Mouse (Mus musculus) heart, postnatal 10 days (tissue): ENCODE data around the gene F2r. TPM values are rescaled to one million over a fixed set of nuclear protein-coding genes. Genes with fewer than 3 reads are reported as not detected.

Experiments
- DNase-seq, 2 experiments: peaks; one replicate each; pipeline ENCODE4 v3.0.0; 2021
- intact Hi-C: fragments of 180-260 bp; cut with DNase I; formaldehyde crosslinking; loops from one replicate; pipeline ENCODE4 v1.15.1; 2025
- total RNA-seq, 2 experiments: library from RNA; stranded (reverse); gene quantifications; 2 replicates each; pipeline ENCODE4 v1.2.3; 2021

The F2r gene
- total RNA-seq, 2 experiments from 2014 or later, result 49.6 to 50.1 TPM

DNA sequence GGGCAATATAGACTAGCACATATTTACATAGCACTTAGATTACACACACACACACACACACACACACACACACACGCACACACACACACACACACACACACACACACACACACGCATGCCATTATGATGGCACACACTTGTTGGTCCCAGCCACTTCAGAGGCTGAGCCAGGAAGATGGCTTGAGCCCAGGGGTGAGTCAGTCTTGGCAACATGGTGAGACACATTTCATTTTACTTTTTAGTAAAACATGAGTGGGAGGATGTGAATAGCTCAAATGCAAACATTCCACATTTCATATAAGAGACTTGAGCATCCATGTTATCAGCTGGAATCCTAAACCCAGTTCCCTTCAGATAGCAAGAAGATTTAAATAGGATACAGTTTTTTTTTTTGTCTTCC is 15.1 kb upstream of the F2r start:
- DNase-seq, result peak; percentile 50 to 55
- intact Hi-C loops, result no loop called here

DNA sequence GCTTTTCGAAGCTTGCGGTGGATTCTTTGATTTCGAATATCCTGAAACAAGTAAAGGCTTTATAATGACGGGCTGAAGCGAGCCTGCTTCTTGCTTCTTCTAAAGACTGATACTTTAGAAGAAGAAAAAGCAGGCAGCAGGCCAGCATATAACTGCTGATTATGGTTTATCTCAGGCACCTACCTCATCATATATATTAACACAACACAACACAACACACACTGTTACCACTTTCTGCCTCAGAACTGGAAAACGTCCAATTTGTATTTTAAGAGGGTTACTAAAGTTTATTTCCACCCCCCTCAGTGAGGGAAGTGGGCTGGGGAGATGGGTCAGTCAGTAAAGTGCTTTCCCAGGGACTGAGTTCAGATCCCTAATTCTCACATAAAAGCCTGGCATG is 13.9 kb upstream of the F2r start:
- DNase-seq, result no peak
- intact Hi-C loops, result no loop called here

DNA sequence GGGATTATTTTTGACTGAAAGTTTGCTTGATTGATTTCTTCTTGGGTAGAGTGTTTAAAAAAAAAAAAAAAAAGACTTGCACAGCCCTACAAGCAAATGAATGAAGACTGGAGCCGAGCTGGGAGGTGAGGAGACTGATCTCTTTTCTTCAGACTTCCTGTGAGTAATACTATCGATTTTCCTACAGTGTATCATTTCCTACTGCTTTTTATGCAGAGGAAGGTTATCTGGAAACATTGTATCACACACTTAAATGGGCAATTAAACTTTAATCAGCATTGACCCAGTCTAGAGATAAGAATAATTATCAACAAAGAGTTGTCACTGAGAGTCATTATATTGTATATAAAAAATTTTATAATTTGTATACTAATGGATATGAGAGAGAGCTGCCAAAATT is 12.5 kb upstream of the F2r start:
- intact Hi-C loops, result no loop called here
- DNase-seq, result no peak

DNA sequence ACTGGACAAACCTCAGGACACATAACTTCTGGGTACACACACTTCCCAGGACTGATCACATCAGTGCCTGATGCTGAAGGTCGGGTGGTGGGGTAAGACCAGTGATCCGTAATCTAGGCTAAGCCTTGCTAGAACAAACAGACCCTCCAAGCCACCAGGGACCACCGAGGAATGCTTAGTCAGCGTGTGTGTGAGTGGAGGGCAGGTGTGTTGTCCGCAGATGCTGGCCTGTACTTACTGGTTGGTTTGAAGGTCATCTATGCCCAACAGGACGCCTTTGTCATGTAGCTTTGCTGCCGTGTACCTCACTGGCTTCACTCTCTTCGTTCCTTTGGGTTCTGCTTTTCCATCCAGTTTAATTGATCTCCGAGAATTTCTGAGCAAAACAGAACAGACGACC is 11.5 kb upstream of the F2r start:
- intact Hi-C loops, result no loop called here
- no peak for DNase-seq

DNA sequence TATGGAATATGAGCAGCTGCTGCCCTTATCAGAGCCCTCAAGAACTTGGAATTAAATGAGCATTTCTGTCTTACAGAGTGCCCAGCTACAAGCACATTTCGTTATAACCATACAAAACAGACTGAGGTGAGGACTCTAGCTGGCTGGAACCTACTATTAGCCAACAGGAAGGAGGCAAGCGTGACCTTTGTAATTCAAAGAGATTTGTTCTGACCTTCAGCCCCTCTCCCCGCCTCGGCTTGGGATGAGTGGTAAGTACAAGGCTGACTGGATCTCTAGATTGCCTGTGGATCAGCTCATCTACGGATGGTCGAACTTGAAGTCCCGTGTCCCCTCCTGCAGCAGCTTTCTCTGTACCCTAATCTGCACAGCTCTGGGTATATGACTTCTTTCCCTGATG is 8.4 kb upstream of the F2r start:
- intact Hi-C loops, result no loop called here
- no peak for DNase-seq

DNA sequence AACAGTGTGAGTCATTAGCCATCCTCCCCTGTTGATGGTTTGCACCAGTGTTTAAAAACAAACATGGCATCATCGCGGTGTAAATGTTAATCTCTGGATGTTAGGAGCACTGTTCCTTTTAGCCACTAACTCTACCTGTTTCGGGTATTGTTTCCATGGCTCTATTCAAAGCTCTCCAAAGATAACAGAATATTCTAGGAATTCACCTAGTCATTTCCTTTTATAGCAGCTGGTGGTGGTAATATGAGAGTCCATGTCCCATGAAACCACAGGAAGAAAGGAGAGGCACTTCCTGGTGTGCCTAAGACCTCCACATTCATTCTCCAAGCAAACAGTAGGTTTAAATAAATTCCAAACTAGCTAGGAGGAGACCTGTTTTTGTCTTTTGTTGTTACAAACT is 4.8 kb upstream of the F2r start:
- DNase-seq, result no peak
- intact Hi-C loops, result no loop called here

DNA sequence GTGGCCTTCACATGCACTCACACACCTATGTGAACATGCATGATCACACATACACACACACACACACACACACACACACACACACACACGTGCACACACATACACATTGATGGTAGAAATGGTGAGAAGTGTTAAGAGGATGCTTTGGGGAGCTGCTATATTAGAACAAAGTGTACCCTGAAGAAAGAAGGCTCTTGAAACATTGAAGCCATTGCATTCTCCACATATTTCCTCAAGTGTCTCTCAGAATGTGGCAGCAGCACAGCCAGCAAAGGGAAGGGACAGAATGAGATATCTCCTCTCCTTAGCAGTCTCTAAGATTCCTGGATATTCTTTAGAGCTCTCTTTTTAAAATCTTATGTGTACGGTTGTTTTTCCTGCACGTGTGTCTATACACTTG is 3.3 kb upstream of the F2r start:
- DNase-seq, result no peak
- intact Hi-C loops, result no loop called here

DNA sequence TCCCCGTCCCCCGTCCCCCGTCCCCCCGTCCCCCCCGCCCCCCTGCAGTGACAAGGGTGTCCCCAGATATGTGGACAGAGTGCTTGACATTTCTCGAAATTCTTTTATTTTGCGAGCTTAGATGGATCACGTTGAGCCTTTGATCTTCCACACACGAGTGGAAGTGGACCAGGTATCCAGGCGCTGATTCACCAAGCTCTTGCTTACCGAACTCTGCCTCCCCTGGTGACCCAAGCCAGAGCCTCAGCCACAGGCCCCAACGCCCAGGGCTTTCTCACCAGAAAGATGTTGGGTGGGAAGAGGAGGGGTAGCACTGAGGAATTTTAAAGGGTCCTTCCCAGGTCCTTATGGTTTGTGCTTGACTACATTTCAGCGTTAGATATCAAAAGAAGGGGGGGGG is 572 bp upstream of the F2r start:
- intact Hi-C loops, result loop anchor here (2.0 kb wide), 1 partner anchor 40 kb away; no protein-coding TSS in a partner anchor
- DNase-seq, result no peak

DNA sequence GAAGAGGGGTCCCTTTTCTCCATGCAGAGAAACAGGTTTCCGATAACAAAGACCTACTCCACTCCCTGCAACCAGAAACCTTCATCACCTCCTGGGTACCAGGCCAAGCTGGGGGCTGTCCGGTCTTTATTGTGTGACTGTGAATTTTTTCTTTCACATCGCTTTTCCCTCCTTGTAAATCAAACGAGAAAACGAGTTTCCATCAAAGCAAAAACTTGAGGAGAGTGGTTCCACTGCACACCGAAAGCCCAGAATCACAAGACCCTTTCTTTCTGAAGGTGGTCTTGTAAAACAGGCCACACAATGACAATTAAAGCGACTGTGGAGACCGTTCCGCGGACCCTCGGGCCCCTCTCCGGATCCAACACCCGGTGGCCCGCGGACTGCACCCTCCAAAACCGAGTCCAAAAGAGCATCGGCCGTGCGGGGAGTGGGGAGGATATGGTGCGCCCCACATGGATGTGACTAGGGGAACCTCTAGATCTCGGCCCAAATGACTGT is 566 bp downstream of the F2r start:
- peak; percentile 31 for DNase-seq

DNA sequence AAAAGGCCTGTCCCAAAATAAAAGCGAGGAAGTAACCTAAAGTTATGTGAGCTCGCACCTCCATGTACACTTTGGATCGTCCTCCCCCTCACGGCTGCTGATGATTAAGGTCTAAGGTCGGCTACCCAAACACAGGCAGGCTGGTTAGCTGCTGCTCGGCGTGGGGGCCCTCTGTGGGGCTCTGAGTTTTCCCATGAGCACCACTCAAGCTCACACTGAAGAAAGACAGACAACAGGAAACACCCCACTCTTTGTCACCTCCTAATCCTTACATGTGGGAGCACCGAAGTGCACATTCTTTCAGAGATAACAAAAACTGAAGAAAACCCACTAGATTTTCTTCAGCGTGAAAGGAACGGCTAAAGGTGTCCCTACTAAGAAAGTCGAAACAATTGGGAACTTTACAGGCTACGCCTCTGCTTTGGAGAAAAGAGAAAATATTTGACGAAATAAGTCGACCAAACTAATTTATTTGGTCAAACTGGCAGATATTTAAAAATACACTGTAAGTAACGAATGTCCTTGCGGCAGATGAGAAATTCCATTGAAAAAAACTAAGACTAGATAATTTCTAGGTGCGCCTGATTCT is 1.1 kb downstream of the F2r start:
- DNase-seq, result peak; percentile 37 to 39
- intact Hi-C loops, result loop anchor here (2.0 kb wide), 1 partner anchor 50 kb away; no protein-coding TSS in a partner anchor

More for the DNA sequence above, 566 bp downstream of the F2r start:
- intact Hi-C loops, result loop anchor here (2.0 kb wide), 2 partner anchors 41 to 49 kb away; no protein-coding TSS in a partner anchor

DNA sequence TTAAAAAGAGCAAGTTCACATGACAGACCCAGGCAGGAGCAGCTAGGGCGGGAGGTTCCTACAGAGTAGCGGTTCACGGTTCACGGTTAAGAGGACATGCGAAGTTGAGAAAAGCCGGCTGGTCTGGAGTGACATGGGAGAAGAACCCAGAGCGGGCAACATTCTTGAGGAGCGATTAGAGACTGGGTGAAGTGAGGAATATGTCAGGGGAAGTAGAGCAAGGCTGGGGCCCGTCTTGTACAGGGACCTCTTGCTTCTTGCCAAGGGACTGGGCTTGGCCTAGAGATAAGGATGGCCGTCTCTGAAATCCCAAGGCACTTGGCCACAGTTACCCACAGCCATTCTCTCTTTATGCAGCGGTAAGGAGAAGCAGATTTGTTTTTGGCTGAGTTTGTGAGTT is 1.8 kb downstream of the F2r start:
- peak in 1 of 2 experiments; percentile 25 for DNase-seq
- intact Hi-C loops, result loop anchor here (2.0 kb wide), 1 partner anchor 50 kb away; no protein-coding TSS in a partner anchor

DNA sequence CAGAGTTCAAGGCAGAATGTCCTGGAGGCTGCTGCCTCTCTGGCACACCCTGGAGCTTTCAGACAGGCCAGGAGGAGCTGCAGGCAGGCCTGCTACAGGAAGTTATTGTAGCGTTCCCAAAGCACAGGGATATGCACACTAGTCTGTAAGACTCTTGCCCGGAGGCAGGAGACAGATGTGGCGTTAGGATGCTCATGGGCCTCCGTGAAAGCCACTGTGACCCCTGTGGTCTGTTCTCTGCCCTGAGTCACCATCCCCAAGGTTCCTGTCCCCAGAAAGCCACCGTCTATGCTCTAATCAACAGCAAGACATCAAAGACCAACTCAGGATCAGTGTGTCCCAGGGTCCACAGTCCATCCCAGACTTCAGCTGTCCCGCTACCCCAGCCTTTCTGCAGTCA is 3.5 kb downstream of the F2r start:
- intact Hi-C loops, result loop anchor here (2.0 kb wide), 1 partner anchor 16 kb away; no protein-coding TSS in a partner anchor
- DNase-seq, result peak; percentile 24 to 31

DNA sequence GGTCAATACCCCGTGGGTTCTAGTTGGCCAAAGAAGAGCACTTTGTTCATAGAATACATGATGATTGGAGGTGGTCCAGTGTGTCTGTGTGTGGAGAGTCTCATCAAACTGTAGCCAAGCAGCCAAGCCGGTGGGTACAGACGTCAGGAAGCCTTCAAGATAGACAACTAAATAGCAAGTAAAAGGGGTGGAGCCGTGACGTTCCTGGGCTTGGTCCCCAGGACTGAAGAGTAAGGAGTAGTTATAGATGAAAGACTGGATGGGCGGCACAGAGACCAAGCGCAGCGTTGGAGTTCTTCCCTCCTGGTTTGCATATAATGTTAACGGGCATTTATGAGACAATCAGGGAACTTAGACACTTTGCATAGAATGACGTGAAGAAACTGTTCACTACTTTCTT is 6.0 kb downstream of the F2r start:
- no peak for DNase-seq
- intact Hi-C loops, result no loop called here

DNA sequence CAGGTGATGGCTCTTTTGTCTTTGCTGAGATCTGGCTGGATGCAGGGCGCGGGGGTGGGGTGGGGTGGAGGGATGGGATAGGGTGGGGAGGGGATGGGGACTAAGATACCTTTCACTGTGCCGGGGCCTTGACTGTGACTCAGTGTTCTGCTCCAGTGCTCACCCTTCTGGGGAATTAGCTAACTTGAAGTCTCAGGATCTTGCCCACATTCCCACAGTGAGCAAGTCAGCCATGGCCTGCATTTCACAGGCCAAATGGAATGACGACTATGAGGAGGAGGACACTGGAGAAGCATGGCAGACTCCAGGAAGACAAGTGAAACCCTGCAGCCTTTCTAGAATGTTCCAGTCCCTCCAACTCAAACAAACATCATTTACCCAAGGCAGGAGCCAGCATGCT is 6.5 kb downstream of the F2r start:
- intact Hi-C loops, result no loop called here

DNA sequence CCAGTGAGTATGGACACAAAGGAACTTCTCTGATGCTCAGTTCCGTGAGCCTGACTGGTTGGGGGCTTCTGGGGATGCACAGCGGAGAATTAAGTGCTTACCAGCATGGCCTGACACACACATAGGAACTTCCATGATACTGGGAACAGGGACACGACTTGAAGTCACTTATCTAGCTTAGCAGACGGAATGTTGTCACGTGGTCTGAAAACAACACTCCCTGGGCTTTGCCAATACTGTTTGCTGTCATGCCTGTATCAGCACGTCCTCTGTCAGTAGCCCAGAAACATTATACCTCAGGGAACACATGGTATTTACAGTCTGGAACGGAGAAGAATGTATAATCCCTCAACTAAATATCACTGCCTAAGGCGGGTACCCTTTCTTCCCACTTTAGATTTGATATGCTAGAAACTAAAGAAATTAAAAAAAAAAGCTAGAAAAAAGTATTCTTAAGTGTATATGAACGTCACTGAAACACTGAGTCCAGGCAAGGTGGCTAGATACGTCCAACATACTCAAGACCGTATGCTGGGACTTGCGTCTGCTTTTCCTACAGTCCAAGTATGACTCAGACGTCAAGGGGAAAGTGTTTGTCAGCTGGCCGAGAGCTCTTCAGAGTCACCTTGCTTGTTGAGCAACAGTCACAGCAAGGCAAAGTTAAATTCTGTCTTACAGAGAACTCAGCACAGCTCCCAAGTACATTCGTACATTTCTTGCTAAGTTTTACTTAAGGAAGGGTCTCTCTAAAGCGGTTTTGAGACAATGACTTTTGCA is 7.3 kb downstream of the F2r start:
- peak; percentile 67 to 70 for DNase-seq
- intact Hi-C loops, result no loop called here

More for the DNA sequence above, 6.5 kb downstream of the F2r start:
- no peak for DNase-seq

DNA sequence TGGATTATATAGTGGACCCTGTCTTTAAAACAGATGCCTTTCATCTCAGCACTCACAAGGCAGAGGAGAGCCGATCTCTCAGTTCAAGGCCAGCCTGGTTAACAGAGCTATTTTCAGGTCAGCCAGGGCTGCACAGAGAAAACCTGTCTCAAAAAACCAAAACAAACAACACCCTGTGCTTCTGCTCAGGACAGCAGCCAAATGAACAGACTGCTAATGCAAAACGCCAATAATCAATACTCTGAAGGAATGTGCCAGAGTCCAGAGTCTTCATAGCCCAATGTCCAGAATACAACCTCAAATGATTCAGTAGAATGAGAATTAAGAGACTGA is 9.2 kb downstream of the F2r start:
- DNase-seq, result no peak
- intact Hi-C loops, result no loop called here

DNA sequence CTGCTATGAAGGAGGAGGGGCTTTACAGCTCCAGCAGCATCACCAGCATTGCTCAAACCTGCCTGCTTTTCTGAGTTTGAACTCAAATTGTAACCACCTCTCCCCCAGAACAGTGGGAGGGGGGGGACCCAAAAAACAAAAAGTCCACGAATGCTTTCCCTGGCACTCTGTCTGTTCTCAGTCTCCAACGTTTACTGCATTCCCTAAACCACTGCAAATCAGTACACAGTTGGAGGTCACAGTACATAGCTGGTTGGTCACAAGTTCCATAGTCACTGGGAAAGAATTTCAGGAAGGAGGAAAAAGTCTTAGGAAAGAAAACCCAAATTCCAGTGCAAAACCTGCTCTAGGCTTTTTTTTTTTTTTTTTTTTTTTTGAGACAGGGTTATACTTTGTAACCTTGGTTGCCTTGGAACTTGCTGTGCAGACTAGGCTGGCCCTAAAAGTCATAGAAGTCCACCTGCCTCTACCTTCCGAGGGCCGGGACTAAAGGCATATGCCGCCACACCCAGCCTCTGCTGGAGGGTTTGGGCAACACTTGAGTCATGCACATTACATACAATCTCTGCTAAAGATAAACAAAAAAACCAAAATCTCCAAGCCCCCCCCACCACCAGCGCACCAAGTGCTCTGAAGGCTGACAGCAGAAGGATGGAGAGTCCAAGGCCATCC is 9.7 kb downstream of the F2r start:
- DNase-seq, result no peak
- intact Hi-C loops, result no loop called here

DNA sequence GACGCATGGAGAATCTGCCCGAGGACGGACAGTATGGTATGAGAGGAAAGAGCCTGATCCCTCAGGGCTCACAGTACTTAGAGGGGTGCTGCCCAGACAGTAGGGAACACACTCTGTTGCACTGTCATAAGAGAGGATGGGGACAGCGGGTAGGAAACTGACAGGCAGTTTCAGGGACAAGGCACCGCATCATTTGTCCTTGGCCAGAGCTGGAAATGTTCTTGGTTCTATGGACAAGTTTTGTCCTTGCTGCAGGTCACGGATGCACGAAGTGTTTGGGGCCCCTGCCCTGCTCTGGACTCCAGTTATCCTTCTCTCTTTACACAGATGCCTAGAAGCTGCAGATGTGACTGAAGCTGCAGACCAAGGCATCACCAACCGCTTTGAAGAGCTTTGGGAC is 11.3 kb downstream of the F2r start:
- intact Hi-C loops, result no loop called here
- no peak for DNase-seq

DNA sequence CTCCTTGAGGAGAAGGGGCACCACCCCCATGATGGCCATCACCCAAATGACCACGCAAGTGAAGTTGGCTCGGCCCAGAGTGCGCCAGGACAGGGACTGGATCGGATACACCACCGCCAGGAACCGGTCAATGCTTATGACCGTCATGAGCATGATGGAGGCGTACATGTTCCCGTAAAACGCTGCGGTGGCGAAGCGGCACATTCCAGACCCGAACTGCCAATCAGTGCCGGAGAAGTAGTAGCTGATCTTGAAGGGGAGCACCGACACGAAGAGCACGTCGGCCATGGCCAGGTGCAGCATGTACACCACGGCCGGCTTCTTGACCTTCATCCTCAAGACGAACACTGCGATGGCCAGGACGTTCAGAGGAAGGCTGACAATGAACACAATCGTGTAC is 14.0 kb downstream of the F2r start:
- intact Hi-C loops, result no loop called here
- DNase-seq, result no peak

DNA sequence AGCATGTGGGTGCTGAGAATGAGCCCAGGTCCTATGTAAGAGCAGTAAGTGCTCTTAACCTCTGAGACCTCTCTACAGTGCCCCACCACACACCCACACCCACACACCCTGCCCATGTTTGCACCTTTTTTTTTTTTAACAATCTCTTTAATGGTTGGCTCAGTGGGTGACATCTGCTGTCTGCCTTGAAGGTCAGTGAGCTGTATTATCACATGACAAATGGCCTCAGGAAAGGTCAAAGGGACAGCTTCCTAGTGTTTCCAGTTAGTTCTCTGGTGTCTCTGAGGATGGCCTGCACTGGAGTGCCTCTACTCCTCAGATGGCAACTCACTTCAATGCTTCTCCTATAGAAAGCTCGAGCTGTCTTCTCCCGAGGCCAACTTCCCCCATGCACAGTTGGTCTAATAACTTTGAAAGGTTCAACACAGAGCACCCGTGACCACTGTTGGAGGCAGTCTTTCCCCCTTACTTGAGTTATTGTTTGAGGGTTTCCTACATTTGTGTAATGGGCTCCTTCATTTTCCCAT is 18.4 kb downstream of the F2r start:
- intact Hi-C loops, result loop anchor here (2.0 kb wide), 1 partner anchor 15 kb away; no protein-coding TSS in a partner anchor
- no peak for DNase-seq

DNA sequence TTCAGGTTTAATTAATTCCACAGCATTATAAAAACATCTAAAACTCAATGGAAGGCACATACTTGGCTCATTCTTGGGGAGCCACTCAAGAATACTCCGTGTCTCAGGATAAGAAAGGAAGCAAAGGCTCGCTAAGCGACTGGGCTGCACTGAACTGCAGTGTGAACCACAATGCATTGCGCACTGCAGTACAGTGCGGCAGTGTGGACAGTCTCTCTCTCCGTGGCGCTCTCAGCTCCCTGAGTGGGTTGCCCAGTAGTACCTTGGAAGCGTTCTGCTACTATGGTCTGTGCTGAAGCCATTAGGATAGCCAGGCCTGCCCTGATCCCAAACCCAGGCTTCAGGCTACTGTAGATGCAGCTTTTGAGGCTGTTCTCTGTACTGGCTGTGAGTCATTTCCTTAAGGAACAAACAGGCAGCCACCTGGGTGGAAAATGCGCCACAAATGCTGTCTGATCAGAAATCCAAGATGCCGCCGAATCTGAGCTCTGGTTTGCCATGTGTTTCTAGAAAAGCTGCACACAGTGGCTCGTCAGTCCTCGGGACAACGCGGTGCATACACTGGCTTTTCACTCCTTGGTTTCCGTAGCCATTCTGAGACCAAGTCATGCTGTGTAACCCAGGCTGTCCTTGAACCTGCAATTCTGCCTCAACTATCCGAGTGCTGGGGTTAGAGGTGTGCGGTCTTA is 19.9 kb downstream of the F2r start:
- no peak for DNase-seq

More for the DNA sequence above, 19.9 kb downstream of the F2r start:
- intact Hi-C loops, result loop anchor here (2.0 kb wide), 1 partner anchor 16 kb away; no protein-coding TSS in a partner anchor
